Mouse (Mus musculus): ENCODE data around the gene Fndc1. TPM values are rescaled to one million over a fixed set of nuclear protein-coding genes. Genes with fewer than 3 reads are reported as not detected.

Fndc1 gene
- 10 to 100 TPM; 29.8 to 33.9 TPM for total RNA-seq (2021)
- long read RNA-seq, experiment 1, partial matches to known transcripts: 7 of 12 reads
- long read RNA-seq, experiment 1, other reads (novel, unspliced or antisense): 5 of 12 reads
- long read RNA-seq, experiment 2, partial matches to known transcripts: 0 of 1 reads
- long read RNA-seq, experiment 2, other reads (novel, unspliced or antisense): 1 of 1 reads

DNA sequence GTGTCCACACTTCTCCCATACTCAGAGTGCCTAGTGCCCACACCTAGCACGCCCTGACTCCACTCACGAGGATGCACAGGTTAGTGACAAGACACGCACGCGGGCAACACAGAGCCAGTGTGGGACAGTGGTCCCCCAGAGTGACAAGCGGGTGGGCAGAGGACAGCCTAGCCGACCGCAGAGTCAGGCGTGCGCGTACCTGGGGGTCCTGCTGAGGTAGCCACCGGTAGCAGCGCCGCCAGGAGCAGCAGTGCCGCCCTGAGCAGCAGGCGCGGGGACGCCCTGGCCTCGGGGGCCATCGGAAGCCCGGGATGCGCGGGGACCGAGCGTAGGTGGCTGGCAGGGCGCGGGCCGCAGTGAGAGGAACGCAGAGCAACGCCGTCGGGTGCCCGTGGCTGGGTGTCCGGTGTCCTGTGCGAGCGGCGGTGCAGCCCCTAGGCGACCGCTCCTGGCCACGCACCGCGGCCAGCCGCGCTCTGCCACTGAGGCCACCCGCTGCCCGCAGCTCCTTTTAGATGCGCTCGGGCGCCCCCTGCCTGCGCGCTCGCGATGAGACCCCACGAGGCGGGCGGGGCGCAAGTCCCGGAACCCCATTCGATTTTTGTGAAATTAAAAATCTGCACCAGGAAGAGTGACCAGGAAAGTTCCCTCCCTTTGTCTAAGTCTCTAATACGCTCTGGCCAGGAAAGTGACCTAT is at the start of gene Fndc1:
TSS of gene Fndc1 (minus strand) at position 484 of the 697 bp plus-strand sequence.
- DNase-seq (ENCODE audit: low spot score): peak; percentile 77

GRCm38 (mm10) chr17:7876541-7876940 is 49.4 kb upstream of the Fndc1 start:
- DNase-seq (ENCODE audit: low spot score): no peak

DNA sequence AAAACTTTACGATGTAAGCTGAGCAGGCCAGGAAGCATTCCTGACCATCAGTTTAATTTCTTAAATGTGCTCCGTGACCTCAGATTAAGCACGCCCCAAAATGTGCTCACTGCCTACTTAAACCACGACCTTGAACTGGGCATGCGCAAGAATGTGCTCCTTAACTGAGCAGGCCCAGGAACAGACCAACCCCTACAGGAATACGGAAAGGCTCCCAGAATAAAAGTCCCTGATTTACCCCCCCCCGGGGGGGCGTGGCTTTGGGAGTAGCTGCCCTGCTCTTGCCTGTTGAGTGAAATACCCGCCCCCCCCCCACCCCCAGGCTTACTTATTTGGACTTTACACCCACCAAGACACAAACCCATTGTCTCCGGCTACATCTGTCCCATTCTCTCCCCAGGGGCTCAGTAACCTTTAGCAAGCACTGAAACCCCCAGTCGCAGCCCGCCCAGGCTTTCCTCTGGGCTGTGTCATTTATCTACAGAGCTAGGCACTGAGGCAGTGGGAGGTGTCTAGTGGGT is 48.9 kb upstream of the Fndc1 start:
- DNase-seq (ENCODE audit: low spot score): no peak

DNA sequence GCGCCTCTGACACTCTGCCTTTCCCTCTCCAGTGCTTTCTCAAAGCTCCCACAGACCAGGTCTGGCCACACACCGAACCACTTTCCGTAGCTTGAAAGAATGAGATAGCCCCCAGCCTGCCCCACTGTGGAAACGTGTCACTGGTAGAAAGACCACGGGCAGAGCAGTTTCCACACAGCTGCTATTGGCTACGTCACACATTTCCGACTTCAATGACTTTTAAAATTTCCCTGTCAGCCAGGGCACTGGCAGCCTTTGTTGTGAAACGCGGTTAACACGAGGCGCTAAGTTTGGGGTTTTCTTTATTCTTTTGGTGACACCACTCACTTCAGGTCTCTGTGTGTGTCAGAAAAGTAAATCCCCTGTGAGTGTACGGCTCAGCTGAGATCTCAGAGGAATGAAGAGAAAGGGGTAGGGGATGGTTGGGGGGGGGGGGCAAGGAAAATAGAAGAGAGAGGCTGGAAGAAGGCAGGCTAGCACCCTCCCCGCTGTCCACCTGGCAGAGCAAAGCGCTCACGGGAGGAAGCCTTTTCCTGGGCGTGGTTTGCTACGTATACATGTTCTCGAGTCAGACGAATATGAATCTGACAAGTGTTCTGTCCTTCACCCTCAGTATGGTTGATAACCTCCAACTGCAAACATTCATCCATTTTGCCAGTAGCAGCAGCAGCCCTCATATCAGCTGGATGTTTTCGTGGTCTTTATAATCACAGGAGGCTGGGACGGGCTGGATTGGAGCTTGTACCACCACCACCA is 47.9 kb upstream of the Fndc1 start:
- DNase-seq (ENCODE audit: low spot score): no peak

DNA sequence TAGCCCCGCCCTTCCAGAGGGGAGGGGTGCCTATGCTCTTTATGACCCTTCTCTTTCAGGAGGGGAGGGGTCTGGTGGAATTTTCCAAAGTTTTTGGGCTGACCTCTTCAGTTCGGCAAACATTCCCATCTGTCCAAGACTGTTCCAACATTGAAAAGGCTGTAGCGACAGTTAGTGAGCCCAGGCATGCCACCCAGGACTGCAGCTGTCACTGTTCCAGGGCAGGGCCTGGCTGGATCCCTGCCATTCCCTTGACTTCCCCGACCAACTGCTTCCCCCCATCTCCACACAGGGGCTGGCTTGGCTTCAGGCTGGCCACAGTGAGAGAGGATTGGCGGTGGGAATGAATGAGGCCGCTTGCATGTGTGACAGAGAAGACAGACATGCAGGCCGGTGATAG is 46.3 kb upstream of the Fndc1 start:
- DNase-seq (ENCODE audit: low spot score): no peak

- no peak for DNase-seq (ENCODE audit: low spot score)
Observed at GRCm38 (mm10) chr17:7871800-7872199, 44.7 kb upstream of the Fndc1 start.

- no peak for DNase-seq (ENCODE audit: low spot score)
Observed at GRCm38 (mm10) chr17:7870862-7871605, 43.9 kb upstream of the Fndc1 start.

DNA sequence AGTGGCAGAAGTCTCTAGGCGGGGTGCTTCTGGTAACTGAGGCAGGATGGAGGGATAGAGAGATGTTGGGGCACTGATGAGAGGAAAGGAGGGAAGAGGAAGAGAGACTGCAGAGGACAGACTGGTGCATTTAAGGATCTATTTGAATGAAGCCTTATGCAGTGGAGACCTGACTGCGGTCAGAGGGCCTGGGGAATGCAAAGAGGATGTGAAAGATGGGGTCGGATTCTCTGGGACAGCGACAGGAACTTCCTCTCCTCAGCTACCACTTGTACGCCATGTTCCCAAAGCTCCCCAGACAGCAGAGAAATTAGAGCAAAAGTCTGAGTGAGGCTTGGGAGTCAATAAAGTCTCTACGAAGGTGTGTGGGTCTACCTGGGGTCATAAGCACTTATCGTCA is 42.0 kb upstream of the Fndc1 start:
- no peak for DNase-seq (ENCODE audit: low spot score)

- DNase-seq (ENCODE audit: low spot score): peak; percentile 63
Observed at GRCm38 (mm10) chr17:7868631-7869030, 41.5 kb upstream of the Fndc1 start.

GRCm38 (mm10) chr17:7864740-7865139 is 37.6 kb upstream of the Fndc1 start:
- peak; percentile 28 for DNase-seq (ENCODE audit: low spot score)

DNA sequence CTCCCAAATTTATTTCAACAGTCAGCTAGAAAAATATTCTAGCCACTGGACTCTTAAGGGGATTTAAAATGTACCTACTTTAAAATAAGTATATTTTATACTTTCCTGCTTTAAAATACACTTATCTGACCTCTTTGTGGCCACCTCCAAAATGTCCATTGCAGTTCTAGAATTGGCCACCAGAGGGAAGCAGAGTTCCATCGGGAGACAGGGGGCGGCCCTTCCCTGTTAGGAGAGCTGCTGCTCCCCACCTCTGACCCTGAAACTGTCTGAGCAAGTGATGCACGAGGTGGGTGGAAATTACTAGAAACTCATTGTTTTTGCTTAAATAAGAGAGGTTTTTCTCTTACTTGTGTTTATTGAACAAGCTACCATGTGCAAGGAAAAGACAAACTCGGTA is 36.6 kb upstream of the Fndc1 start:
- peak; percentile 71 for DNase-seq (ENCODE audit: low spot score)

- no peak for DNase-seq (ENCODE audit: low spot score)
Observed at GRCm38 (mm10) chr17:7860845-7861360, 33.8 kb upstream of the Fndc1 start.

GRCm38 (mm10) chr17:7857658-7858057 is 30.6 kb upstream of the Fndc1 start:
- DNase-seq (ENCODE audit: low spot score): no peak

- no peak for DNase-seq (ENCODE audit: low spot score)
Observed at GRCm38 (mm10) chr17:7855851-7856250, 28.7 kb upstream of the Fndc1 start.

DNA sequence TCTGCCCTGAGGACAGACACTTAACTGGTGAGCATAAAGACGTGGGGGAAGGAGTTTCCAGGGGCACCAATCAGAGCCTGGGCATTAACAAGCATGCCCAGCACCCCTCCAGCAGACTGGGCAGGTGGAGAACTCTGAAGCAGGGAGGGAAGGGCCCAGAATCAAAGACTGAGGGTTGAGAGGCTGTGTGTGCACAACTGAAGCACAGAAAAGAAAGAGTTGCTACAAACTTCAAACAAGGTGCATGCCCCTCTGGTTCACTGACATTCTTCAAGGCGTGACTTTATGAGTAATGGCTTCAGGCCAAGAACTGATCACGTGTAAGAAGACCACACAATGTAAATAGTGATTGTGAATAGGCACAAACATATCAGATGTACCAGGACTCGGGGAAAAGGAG is 24.9 kb upstream of the Fndc1 start:
- DNase-seq (ENCODE audit: low spot score): no peak

- no peak for DNase-seq (ENCODE audit: low spot score)
Observed at GRCm38 (mm10) chr17:7851527-7851926, 24.4 kb upstream of the Fndc1 start.

GRCm38 (mm10) chr17:7850246-7850645 is 23.1 kb upstream of the Fndc1 start:
- no peak for DNase-seq (ENCODE audit: low spot score)

GRCm38 (mm10) chr17:7840505-7841290 is 13.6 kb upstream of the Fndc1 start:
- peak; percentile 78 for DNase-seq (ENCODE audit: low spot score)

DNA sequence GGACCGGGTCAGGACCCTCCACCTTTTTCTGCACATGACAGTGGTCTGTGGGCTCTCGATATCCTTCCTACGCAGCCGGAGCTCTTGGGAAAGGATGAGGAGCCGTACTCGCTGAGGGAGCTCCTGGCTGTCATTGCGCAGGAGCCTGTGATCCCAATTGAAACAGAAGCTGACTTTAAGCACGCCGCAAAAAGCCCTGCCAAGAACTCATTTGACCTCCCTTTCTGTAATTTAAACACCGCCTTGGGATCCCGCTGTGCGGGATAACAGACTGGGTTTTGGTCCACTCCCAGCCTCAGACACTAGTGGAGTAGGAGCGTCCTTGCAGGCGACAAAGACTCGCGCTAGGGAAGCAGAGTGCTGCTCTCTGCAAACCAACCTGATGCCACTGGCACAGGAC is 484 bp upstream of the Fndc1 start:
- peak; percentile 58 for DNase-seq (ENCODE audit: low spot score)

DNA sequence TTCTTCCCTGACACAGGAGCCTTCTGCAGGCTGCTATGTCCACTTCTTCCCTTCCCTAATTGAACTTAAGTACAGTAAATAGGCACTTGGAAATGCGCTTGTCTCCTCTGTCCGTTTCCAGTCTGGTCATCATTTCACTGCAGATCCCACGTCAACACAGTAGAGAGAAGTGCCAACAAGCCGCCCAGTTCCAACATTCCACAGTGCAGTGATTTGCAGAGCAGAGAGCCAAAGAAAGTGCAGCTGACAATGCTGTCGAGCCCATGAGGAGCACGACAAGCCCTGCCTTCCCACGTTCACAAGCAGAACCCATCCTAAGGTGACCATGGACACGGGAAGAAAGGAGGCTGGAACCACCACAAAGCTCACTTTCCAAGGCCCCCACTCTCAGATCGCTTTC is 1.7 kb downstream of the Fndc1 start:
- peak; percentile 64 for DNase-seq (ENCODE audit: low spot score)
